Mouse (Mus musculus): ENCODE measurements around the gene Ttc4. TPM values are rescaled to one million over a fixed set of nuclear protein-coding genes. Genes with fewer than 3 reads are reported as not detected.

Ttc4 gene
- total RNA-seq, 2 experiments from 2014 or later, result 45.7 to 45.9 TPM

- DNase-seq (ENCODE audit: low spot score in 2 of 2), result no peak
Measured at GRCm38 (mm10) chr4:106615637-106616036, 63.1 kb downstream of the Ttc4 start.

DNA sequence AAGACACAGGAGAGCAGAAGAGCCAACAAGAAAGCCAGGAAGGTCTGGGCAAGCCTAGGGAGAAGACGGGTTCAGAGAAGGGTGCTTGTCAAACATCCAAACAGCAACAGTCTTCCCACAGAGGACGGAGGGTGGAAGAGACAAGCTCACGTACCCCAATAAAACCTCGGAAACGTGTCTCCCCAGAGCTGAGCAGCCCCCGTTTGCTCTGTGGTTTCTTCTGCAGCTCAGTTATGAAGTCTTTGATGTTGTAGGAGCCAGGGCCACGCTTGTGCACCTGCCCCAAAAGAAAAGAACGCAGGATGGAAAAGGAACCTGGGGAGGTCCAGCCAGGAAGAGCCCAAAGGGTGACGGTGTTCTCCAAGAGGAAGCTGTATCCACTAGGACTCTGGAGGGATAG lies 63.9 kb downstream of the Ttc4 start:
- DNase-seq (ENCODE audit: low spot score in 2 of 2), result no peak

DNA sequence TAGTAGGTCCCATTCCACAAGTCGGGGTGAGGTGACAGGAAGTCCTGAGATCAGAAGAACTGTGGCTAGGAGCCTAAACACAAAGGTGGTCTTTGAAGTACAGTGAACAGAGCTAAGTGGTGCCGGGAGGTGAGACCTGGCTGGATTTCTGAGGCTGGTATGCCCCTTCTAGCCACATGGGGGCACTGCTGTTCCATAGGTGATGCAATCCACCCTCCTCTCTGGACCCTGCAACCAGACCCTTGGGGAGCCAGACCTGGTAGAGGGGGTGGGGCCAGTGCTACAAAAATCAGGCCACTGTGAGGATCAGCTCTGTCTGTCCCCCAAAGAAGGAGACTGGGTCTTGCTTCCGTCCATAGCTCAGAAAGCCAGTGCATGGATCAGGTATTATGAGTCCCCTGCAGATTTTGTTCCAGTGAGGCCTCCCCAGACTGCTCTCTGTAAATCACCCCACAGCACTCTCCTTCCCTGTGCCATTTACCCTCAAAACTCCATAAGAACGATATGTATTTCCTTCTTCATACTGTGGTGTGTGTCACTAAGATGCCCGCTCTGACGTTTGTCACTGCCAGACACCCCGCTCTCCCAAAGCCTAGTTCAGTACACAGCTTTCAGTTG lies 64.5 kb downstream of the Ttc4 start:
- DNase-seq (ENCODE audit: low spot score in 2 of 2), result peak; percentile 74 to 75

DNA sequence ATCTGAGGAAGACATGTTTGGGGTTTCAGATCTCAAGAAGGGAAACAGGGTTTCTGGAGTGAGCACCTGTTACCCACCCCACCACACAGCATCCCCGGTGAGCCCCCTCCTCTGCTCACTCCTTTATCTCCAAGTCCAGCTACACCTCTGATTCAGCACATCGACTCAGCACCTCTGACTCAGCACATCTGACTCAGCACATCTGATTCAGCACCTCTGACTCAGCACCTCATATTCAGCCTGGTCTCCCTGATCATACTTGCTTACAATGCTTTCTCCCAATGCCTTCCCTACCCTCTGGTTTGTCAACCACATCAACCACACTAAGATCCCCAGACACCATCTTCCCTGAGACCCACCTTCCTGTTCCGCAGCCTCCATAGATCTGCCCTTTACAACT lies 65.2 kb downstream of the Ttc4 start:
- DNase-seq (ENCODE audit: low spot score in 2 of 2), result no peak

DNA sequence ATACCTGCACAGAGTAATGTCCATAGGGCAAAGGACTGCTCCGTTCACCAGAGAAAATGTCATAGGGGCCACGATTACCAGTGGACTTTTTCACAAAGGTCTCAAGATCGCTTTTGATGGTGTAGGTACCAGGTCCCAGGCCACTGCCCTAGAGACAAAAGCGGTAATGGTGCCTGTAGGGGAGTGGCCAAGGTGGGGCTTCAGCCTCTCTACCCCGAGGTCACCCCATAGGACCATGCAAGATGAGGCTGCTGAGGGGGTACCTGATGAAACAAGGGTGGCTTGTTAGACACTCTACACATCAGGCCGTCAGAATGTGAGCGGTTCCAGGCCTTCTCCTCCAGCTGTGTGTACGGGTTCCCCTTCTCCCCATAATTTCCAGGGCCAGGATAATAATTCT lies 65.6 kb downstream of the Ttc4 start:
- DNase-seq (ENCODE audit: low spot score in 2 of 2), result no peak

Other genes starting within 250 kb of the Ttc4 start
- gene Pcsk9, start 214.6 kb downstream of the Ttc4 start, total RNA-seq (2021), result 1 to 10 TPM; 2.2 to 3.9 TPM
- not detected for gene Bsnd, start 186.7 kb downstream of the Ttc4 start, total RNA-seq (2021)
- 100 to 1,000 TPM in 1 of 2 experiments, 10 to 100 TPM in 1; 98.4 to 119 TPM for gene Dhcr24, start 117.9 kb downstream of the Ttc4 start, total RNA-seq (2021)
- not detected for gene Lexm, start 61.7 kb downstream of the Ttc4 start, total RNA-seq (2021)
- 1 to 10 TPM in 1 of 2 experiments, under 1 TPM in 1; 0.94 to 1.0 TPM for gene Ttc22, start 56.5 kb downstream of the Ttc4 start, total RNA-seq (2021)
- 1 to 10 TPM; 6.2 to 6.7 TPM for gene Pars2, start 27.9 kb downstream of the Ttc4 start, total RNA-seq (2021)
- 1 to 10 TPM; 4.2 to 5.4 TPM for gene Mroh7, start 52.0 kb upstream of the Ttc4 start, total RNA-seq (2021)
- not detected for gene Fam151a, start 54.9 kb upstream of the Ttc4 start, total RNA-seq (2021)
- 10 to 100 TPM; 35.0 to 57.5 TPM for gene Acot11, start 126.1 kb upstream of the Ttc4 start, total RNA-seq (2021)
- gene Ssbp3, start 231.8 kb upstream of the Ttc4 start, total RNA-seq (2021), result 100 to 1,000 TPM; 190 to 197 TPM